Mouse (Mus musculus) heart, embryonic 16.5 days (tissue): ENCODE results near the gene Gm10134. TPM values are rescaled to one million over a fixed set of nuclear protein-coding genes. Genes with fewer than 3 reads are reported as not detected.
"Not testable (repeated sequence)": the region's sequence is repeated elsewhere in the genome, so short reads cannot be mapped to it uniquely, and the experiment has no call there.

Source experiments
- ATAC-seq: fragments of 200-750 bp; cut with Nextera tagmentation; replicated peaks from 2 replicates; pipeline ENCODE4 v1.8.0; 2017; ENCODE audit warnings: moderate number of reproducible peaks; ENCODE audit not compliant: insufficient read depth, low FRiP score; ENCODE audit errors: extremely low read depth
- H3K27ac ChIP-seq: fragments of 300-500 bp; sonication (generic); 2 replicates; pipeline ENCODE4 v1.5.1; 2014; ENCODE audit warnings: mild to moderate bottlenecking, low read length, control low read depth, moderate library complexity
- H3K27me3 ChIP-seq: fragments of 300-500 bp; sonication (generic); 2 replicates; pipeline ENCODE4 v1.6.1; 2014; ENCODE audit warnings: low read length, mixed read lengths; ENCODE audit not compliant: control insufficient read depth, insufficient read depth
- H3K36me3 ChIP-seq: fragments of 300-500 bp; sonication (generic); 2 replicates; pipeline ENCODE4 v1.6.1; 2014; ENCODE audit not compliant: control insufficient read depth, insufficient read depth
- H3K4me1 ChIP-seq: fragments of 300-500 bp; sonication (generic); 2 replicates; pipeline ENCODE4 v1.6.1; 2014; ENCODE audit warnings: low read length, mixed read lengths; ENCODE audit not compliant: control insufficient read depth, insufficient read depth
- H3K4me2 ChIP-seq: fragments of 300-500 bp; sonication (generic); 2 replicates; pipeline ENCODE4 v1.6.1; 2014; ENCODE audit warnings: low read depth, mild to moderate bottlenecking, control low read depth, low read length
- H3K4me3 ChIP-seq: fragments of 300-500 bp; sonication (generic); 2 replicates; pipeline ENCODE4 v1.5.1; 2014; ENCODE audit warnings: mild to moderate bottlenecking, control low read depth, low read length
- H3K9ac ChIP-seq: fragments of 300-500 bp; sonication (generic); 2 replicates; pipeline ENCODE4 v1.6.1; 2014; ENCODE audit warnings: low read length, control low read depth
- H3K9me3 ChIP-seq: fragments of 300-500 bp; sonication (generic); replicated peaks from 2 replicates; pipeline ENCODE4 v1.6.1; 2016; ENCODE audit warnings: low read length; ENCODE audit not compliant: control insufficient read depth
- WGBS: fragments of 180-500 bp; shearing (Covaris S2); extraction: QIAGEN DNeasy Blood & Tissue Kit; methylation state at CpG from one replicate; pipeline ENCODE4 v1.1.7; 2014; 5-methylcytosine and 5-hydroxymethylcytosine counted together
- polyA plus RNA-seq: library from polyadenylated mRNA; unstranded; fragments of >200 nt; fragmentation: Nextera tagmentation; extraction: Ambion mirVana; gene quantifications from 2 replicates; pipeline ENCODE4 v1.2.1, GENCODE M21; 2015

The Gm10134 gene
- polyA plus RNA-seq, 1 experiment from 2014 or later: 1.4 TPM

DNA sequence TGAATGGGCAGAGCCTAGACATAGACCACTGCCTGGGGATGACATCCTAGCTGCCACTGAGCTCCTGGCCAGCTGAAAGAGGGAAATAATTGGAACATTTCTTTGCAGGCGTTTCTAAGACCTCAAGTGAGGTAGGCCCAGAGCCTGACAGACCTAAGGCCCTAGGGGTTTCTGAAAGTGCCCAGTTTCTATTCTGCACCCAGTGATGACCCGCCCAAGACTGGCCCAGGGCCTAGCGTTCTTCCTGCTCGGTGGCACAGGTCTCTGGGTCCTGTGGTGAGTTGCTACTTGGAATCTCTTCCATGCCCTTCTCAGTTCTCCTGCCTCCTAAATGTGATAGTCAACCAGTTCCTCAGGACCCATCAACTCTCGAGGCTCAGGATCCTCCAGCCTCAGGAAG is 8.3 kb upstream of the Gm10134 start:
- no peak for ATAC-seq
- Histone ChIP-seq H3K27ac (no peak overlapping the region), H3K4me3 (no peak overlapping the region), H3K9ac (no peak overlapping the region), H3K27me3 (no peaks in the 10 kb centered on the region), H3K36me3 (no peaks in the 10 kb centered on the region), H3K4me1 (no peaks in the 10 kb centered on the region), H3K4me2 (no peak overlapping the region), H3K9me3 (no peaks in the 10 kb centered on the region)
- WGBS: 73% methylated on average over 5 of the region's 5 CpGs

DNA sequence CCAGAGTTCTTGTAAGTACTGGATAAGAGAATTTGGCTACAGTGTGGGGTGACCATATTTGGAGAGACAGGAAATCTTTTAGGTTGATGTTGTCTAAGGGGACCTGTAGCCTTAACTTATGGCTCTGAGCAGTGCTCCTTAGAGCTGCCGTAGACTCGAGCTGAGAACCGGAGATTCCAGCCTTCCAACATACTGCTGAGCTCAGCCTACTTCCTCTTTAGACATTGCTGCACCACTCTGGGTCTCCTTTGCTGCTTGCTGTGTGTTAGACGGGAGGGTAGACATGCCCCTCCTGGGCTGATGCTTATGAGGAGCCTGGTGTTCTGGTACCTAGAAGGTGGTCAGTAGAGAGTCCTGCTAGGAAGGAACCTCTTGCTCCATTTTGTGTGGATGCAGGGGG is 7.5 kb upstream of the Gm10134 start:
- no peaks in the 10 kb centered on the region for H3K36me3 ChIP-seq
- WGBS: 69% methylated on average over 4 of the region's 4 CpGs
- H3K27me3 ChIP-seq: no peaks in the 10 kb centered on the region
- H3K4me2 ChIP-seq: no peak overlapping the region
- no peaks in the 10 kb centered on the region for H3K9me3 ChIP-seq
- H3K9ac ChIP-seq: no peak overlapping the region
- H3K4me1 ChIP-seq: no peaks in the 10 kb centered on the region
- H3K4me3 ChIP-seq: no peak overlapping the region
- no peak overlapping the region for H3K27ac ChIP-seq
- no peak for ATAC-seq

DNA sequence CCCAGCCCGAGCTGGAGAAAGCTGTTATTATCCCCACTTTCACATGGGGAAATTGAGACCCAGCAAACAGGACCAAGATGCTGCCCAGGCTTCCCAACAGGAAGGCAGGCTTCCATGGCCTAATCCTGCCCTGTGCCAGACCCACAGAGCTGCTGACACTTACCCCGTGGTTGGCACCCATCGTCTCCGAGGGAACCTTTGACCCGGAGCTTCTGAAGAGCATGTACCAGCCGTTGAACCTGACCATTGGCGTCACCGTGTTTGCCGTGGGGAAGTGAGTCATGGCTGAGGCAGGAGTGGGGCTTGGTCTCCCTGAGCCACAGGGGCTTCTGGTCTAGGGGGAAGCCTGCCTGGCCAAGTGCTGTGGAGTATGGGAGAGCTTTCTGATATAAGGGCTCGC is 2.9 kb upstream of the Gm10134 start:
- WGBS: 69% methylated on average over 10 of the region's 10 CpGs
- H3K4me3 ChIP-seq: no peak overlapping the region
- H3K36me3 ChIP-seq: no peaks in the 10 kb centered on the region
- no peaks in the 10 kb centered on the region for H3K27me3 ChIP-seq
- no peak overlapping the region for H3K27ac ChIP-seq
- no peak overlapping the region for H3K4me2 ChIP-seq
- H3K4me1 ChIP-seq: no peaks in the 10 kb centered on the region
- H3K9me3 ChIP-seq: no peaks in the 10 kb centered on the region
- no peak for ATAC-seq
- H3K9ac ChIP-seq: no peak overlapping the region

DNA sequence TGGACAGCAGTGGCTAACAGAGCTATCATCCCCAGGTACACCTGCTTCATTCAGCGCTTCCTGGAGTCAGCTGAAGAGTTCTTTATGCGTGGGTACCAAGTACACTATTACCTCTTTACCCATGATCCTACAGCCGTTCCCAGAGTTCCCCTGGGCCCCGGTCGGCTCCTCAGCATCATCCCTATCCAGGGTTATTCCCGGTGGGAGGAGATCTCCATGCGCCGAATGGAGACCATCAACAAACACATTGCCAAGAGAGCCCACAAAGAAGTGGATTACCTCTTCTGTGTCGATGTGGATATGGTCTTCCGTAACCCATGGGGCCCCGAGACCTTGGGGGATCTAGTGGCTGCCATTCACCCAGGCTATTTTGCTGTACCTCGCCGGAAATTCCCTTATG is 1.2 kb upstream of the Gm10134 start:
- 87% methylated on average over 13 of the region's 13 CpGs for WGBS
- no peak overlapping the region for H3K4me2 ChIP-seq
- ATAC-seq: no peak

DNA sequence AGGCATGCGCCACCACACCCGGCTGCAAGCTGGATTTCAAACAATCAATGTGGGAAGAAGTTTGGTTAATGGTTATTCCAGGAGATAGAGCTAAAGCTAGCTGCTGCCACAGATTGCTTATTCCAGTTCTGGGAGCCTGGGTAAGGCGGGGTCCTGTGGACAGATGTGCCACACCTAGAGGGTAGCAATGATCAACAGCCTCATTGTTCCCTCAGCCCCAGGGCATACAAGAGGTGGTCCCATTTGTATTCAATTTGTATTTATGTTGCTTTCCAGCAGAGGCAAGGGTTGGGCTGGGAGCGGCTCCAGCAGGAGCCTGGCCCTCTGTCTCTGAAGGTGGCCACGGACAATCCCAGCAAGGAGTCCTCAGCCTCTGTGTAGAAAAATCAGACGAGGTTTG is 396 bp downstream of the Gm10134 start:
- H3K4me3 ChIP-seq: no peak overlapping the region
- WGBS: 84% methylated on average over 6 of the region's 6 CpGs
- H3K9me3 ChIP-seq: no peaks in the 10 kb centered on the region
- no peaks in the 10 kb centered on the region for H3K27me3 ChIP-seq
- H3K4me1 ChIP-seq: no peaks in the 10 kb centered on the region
- H3K36me3 ChIP-seq: no peaks in the 10 kb centered on the region
- H3K27ac ChIP-seq: no peak overlapping the region
- ATAC-seq: no peak
- no peak overlapping the region for H3K9ac ChIP-seq
- no peak overlapping the region for H3K4me2 ChIP-seq

More for the DNA sequence above, 1.2 kb upstream of the Gm10134 start:
- no peaks in the 10 kb centered on the region for H3K9me3 ChIP-seq
- H3K9ac ChIP-seq: no peak overlapping the region
- H3K27ac ChIP-seq: no peak overlapping the region
- no peaks in the 10 kb centered on the region for H3K27me3 ChIP-seq
- H3K4me3 ChIP-seq: no peak overlapping the region
- H3K4me1 ChIP-seq: no peaks in the 10 kb centered on the region
- no peaks in the 10 kb centered on the region for H3K36me3 ChIP-seq

DNA sequence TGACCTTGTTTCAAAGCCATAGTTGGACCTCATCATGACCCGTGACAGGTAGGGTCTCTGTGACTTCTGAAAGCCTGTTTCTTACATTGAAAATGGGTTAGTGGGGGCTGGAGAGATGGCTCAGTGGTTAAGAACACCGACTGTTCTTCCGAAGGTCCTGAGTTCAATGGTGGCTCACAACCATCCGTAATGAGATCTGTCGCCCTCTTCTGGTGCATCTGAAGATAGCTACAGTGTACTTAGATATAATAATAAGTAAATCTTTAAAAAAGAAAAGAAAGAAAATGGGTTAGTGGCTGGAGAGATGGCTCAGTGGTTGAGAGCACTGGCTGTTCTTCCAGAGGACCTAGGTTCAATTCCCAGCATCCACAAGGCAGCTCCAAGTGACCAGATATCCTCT is 5.7 kb downstream of the Gm10134 start:
- H3K9ac ChIP-seq, H3K9me3 ChIP-seq, H3K36me3 ChIP-seq, H3K27me3 ChIP-seq, H3K27ac ChIP-seq, H3K4me3 ChIP-seq, H3K4me2 ChIP-seq, ATAC-seq: not testable (repeated sequence)
- 46% methylated on average over 5 of the region's 5 CpGs for WGBS
- H3K4me1 ChIP-seq: peaks cover 12% of the 10 kb centered on the region

DNA sequence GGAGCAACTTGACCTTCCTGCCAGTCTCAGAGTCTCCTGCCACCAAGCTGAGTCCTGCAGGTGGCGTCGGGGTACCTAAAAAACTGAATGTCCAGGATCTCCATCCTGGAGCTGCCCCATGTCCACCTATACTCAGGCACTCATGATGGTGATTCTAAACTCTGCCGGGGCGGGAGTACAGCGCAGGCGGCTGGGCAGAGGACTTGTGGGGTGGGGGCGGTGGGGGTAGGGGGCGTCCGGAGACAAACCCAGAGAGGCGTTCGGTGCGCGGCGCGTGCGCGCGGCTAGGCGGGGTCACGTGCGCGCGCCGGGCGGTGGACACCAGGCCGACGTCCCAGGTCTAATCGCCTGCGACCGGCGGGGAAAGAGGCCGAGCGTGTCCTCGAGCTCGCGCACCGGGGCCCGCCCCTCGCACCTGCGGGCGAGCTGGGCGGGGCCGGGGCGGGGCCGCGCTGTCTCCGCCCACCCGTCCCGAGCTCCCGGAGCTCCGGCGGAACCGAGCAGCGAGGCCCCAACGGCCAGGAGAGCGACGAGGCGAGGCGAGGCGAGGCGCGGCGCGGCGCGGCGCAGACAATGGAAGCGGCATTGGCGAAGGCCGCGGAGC is 7.0 kb downstream of the Gm10134 start, which contains the start of gene Ralgds:
Gene Ralgds (plus strand): TSS at position 328 of the 604 bp plus-strand sequence.
- no peaks in the 10 kb centered on the region for H3K36me3 ChIP-seq
- H3K9ac ChIP-seq: peak within 1 kb of the TSS; percentile 76
- H3K27me3 ChIP-seq: no peaks in the 10 kb centered on the region; the same call in 1 of the 2 replicates
- H3K4me2 ChIP-seq: peak within 1 kb of the TSS; percentile 83
- WGBS: under 1% methylated on average over 58 of the region's 71 CpGs
- peaks cover 17% of the 10 kb centered on the region for H3K4me1 ChIP-seq
- H3K4me3 ChIP-seq: peak within 1 kb of the TSS; percentile 58
- no peaks in the 10 kb centered on the region for H3K9me3 ChIP-seq
- ATAC-seq: peak; percentile 52
- no peak within 1 kb of the TSS for H3K27ac ChIP-seq

DNA sequence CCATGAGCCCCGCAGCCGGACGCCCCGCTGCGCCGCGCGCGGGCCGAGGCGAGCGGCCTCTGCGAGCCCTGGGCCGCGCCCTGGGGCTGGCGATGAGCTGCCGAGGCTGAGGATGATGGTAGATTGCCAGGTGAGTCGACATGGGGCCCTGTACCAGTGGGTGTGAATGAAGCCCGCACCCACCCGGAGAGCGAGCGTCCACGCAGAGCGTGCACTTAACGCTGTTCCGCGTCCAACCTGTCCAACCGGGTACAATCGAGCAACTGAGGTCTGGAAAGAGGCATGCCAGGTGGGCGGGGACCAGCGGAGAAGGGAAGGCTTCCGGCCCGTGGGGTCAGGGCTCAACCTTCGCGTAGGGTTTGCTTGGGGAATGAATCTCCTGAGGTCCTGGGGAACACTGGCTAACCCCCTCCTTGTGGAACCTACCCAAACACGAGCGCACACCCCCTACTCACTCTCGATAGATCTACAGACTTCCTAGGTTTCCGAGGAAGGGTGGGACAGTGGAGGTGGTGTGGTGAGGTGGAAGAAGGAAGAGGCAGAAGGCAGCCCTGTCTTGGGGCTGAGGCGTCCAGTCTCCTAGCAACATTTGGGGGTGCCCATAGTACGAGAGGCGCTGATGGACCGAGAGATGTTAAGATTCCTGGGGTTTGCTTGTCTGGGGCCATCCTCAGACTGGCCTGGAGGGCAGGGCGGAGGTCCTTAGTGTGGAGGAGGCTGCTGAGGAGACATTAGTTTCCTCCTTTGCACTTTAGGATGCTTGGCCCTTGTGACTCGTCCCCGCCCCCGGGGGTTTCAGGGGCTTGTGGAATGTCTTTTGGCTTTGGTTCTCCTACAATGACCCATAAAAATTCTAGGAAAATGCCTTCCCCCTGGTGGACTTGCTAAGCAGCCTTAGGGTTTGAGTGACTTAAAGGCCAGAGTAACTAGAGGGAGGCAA is 7.8 kb downstream of the Gm10134 start:
- peak overlapping the region; percentile 58 for H3K4me3 ChIP-seq
- H3K4me1 ChIP-seq: peaks cover 17% of the 10 kb centered on the region
- no peaks in the 10 kb centered on the region for H3K36me3 ChIP-seq
- H3K9me3 ChIP-seq: no peaks in the 10 kb centered on the region
- ATAC-seq: no peak; the same call in 1 of the 2 replicates
- peak overlapping the region; percentile 83 for H3K4me2 ChIP-seq
- no peaks in the 10 kb centered on the region; the same call in 1 of the 2 replicates for H3K27me3 ChIP-seq
- no peak overlapping the region for H3K27ac ChIP-seq
- peak overlapping the region; percentile 76 for H3K9ac ChIP-seq
- 8% methylated on average over 47 of the region's 47 CpGs for WGBS

DNA sequence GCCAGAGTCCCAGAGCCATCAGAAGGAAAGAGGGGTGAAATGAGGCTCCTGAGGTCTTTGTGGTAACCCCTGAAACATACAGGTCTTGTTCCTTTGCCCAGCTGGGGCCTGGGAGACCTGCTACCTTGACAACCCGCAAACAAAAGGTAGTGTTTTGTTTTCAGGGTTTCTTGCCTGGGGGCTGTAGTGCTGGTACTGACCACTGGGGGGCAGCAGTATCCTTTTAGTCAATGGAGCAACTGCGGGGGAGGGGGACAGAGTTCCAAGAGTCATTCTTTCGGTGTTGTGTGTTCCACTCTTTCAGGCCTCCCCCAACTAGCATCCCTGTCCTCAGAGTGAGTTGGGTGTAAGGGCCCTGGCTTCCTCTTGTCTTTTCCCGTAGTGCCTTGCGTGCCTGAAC is 8.6 kb downstream of the Gm10134 start:
- Histone ChIP-seq H3K27me3 (no peaks in the 10 kb centered on the region; the same call in 1 of the 2 replicates), H3K4me3 (peak overlapping the region; percentile 58; the same call in 1 of the 2 replicates), H3K4me2 (peak overlapping the region; percentile 83), H3K9me3 (no peaks in the 10 kb centered on the region), H3K4me1 (peaks cover 17% of the 10 kb centered on the region), H3K27ac (no peak overlapping the region), H3K36me3 (no peaks in the 10 kb centered on the region), H3K9ac (peak overlapping the region; percentile 76)
- WGBS: 12% methylated on average over 5 of the region's 5 CpGs
- no peak; the same call in 1 of the 2 replicates for ATAC-seq
